Mouse (Mus musculus) right cerebral cortex, postnatal 14 days (tissue): Measurements from ENCODE around the gene Hypk.

Experiments
- DNase-seq: peaks from one replicate; pipeline ENCODE4 v3.0.0; 2022

Hypk gene

DNA sequence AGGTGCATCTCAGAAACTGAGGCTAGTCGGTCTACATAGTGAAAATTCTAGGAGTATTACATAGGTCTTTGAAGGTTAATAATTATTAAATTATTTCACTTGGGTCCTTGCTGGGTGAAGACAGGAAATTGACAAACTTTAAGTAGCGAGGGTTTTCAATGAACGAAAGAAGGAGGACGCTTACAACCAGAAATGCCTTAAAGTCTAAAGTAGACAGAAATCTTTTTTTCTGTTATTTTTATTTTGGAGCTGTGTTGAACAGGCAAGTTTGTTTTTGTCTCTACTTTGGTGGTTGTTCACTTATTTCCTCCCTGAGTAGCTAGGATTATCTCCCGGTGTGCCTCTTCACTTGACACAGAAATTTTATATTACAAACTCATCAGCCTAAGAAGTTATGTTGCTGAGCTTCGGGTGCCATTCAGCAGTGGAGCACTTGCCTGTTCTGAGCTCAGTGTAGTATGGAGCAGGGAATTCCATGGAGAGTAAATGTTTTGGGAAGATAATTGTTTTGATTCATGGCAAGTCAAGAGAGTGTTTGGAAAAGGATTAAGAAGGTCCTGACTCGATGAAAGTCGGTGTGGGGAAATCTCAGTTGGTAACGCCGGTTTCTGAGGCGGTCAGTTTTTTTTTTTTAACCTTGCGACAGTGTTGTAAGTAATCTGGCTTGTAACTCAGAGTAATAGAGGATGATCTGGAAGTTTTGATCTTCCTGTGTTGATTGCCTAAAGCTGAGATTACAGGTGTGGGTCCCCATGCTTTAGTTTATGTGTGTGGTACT, 54.3 kb downstream of the Hypk start:
- DNase-seq: no peak

DNA sequence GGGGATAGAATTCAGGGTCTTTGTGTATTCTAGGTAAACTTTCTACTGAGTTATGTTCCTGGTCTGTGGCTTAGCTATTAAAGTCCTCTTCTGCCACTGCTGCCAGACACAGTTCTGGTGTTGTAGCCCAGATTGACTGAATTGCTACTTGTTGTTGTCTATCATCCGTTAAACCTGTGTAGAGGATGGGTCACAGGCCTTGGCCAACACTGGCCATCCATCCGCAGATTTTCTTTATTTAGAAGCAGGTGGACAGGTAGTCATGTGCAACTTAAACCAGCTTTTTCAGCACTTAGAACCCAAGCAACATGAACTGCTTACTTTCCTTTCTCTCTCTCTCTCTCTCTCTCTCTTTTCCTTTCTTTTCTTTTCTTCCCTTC, 54.9 kb downstream of the Hypk start:
- DNase-seq: no peak
